Mouse (Mus musculus) forebrain, embryonic 12.5 days (tissue): ENCODE data around the gene 1700014D04Rik. TPM values are rescaled to one million over a fixed set of nuclear protein-coding genes. Genes with fewer than 3 reads are reported as not detected.
"Not testable (repeated sequence)": the region's sequence is repeated elsewhere in the genome, so short reads cannot be mapped to it uniquely, and the experiment has no call there.

Experiments used
- ATAC-seq: fragments of 200-750 bp; cut with Nextera tagmentation; 2 replicates; pipeline ENCODE4 v1.8.0; 2017; ENCODE audit warnings: moderate TSS enrichment; ENCODE audit not compliant: low FRiP score
- H3K27ac ChIP-seq: fragments of 300-500 bp; sonication (generic); 2 replicates; pipeline ENCODE4 v1.5.1; 2016; ENCODE audit warnings: mild to moderate bottlenecking
- H3K27me3 ChIP-seq: fragments of 300-500 bp; sonication (generic); 2 replicates; pipeline ENCODE4 v1.6.1; 2016; ENCODE audit warnings: mild to moderate bottlenecking
- H3K36me3 ChIP-seq: fragments of 300-500 bp; sonication (generic); replicated peaks from 2 replicates; pipeline ENCODE4 v1.6.1; 2016; ENCODE audit warnings: mild to moderate bottlenecking
- H3K4me1 ChIP-seq: fragments of 300-500 bp; sonication (generic); 2 replicates; pipeline ENCODE4 v1.6.1; 2016
- H3K4me2 ChIP-seq: fragments of 300-500 bp; sonication (generic); 2 replicates; pipeline ENCODE4 v1.6.1; 2016; ENCODE audit warnings: mild to moderate bottlenecking, moderate library complexity
- H3K4me3 ChIP-seq: fragments of 300-500 bp; sonication (generic); replicated peaks from 2 replicates; pipeline ENCODE4 v1.5.1; 2016; ENCODE audit warnings: mild to moderate bottlenecking
- H3K9ac ChIP-seq: fragments of 300-500 bp; sonication (generic); 2 replicates; pipeline ENCODE4 v1.6.1; 2016; ENCODE audit warnings: mild to moderate bottlenecking
- H3K9me3 ChIP-seq: fragments of 300-500 bp; sonication (generic); 2 replicates; pipeline ENCODE4 v1.6.1; 2016
- WGBS: fragments of 180-500 bp; shearing (Covaris S2); methylation state at CpG from one replicate; pipeline ENCODE4 v1.1.7; 2016; 5-methylcytosine and 5-hydroxymethylcytosine counted together
- polyA plus RNA-seq: library from polyadenylated mRNA; unstranded; fragments of >200 nt; fragmentation: Nextera tagmentation; extraction: Ambion mirVana; gene quantifications from 2 replicates; pipeline ENCODE4 v1.2.1, GENCODE M21; 2016

Gene 1700014D04Rik
- polyA plus RNA-seq, 1 experiment from 2014 or later = 0.05 TPM

DNA sequence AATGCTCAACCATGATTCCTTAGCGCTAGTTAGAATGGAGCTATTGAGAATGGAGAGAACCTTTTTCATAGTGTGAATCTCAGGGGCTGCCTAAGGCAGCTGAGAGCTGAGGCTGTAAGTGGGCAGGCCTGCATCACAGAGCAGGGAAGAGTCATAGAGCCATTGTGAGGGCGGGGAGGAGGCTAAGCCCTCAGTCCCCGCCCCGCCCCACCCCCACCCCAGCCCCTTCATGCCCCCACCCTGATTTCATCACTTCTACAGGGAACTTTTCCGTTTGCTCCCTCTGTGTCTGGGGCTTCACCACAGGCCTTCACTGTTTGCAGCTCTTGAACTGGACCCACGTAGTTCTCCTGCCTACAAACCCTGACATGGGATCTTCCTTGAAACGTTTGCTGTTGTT is 14.9 kb downstream of the 1700014D04Rik start, which contains the start of gene Spata31d1d:
TSS of gene Spata31d1d (minus strand) at position 101 of the 400 bp plus-strand sequence.
- 43% methylated on average over 7 of the region's 7 CpGs for WGBS
- Histone ChIP-seq H3K4me2 (no peak within 1 kb of the TSS), H3K36me3 (no peaks in the 10 kb centered on the region), H3K9me3 (no peaks in the 10 kb centered on the region), H3K27me3 (0 out of 2 replicates have a peak, but pooled peaks cover 5% of the 10 kb centered on the region), H3K27ac (no peak within 1 kb of the TSS), H3K4me3 (no peak within 1 kb of the TSS), H3K4me1 (no peaks in the 10 kb centered on the region), H3K9ac (no peak within 1 kb of the TSS)
- no peak for ATAC-seq

DNA sequence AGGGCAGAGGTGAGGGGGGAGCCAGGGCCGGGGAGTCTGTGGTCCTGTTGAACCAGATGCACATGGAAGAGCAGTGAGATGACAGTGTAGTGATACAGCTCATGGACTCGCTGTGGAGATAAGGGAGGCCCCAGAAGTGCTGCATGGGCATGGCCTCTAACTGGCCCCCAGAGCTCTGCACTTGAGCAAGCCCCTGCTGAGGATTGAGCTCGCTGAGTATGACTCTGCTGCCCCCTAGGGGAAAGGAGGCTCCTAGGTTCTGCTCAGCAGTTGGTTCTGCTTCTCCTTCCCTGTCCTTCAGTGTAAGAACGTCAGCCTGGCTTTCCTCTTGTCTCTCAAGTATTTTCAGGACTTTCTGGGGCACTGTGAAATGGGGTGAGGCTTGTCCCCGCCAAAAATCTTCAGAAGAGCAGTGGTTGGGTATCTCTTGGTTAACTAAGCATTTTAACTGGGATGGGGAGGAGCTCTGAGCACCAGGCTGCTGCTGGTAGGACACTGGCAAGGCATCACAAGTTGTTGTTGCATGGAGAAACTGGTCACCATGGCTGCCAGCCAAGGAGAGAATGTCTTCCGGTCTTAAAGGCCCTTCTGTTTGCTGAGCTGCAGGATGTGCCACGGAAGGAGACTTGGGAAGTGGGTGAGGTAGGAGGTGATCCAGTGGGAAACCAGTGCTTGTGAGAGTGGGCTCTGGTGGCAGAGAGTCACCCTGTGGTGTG is 18.0 kb downstream of the 1700014D04Rik start:
- 33% methylated on average over 7 of the region's 7 CpGs for WGBS
- ATAC-seq = peak; percentile 61
- H3K27ac ChIP-seq = no peak overlapping the region

DNA sequence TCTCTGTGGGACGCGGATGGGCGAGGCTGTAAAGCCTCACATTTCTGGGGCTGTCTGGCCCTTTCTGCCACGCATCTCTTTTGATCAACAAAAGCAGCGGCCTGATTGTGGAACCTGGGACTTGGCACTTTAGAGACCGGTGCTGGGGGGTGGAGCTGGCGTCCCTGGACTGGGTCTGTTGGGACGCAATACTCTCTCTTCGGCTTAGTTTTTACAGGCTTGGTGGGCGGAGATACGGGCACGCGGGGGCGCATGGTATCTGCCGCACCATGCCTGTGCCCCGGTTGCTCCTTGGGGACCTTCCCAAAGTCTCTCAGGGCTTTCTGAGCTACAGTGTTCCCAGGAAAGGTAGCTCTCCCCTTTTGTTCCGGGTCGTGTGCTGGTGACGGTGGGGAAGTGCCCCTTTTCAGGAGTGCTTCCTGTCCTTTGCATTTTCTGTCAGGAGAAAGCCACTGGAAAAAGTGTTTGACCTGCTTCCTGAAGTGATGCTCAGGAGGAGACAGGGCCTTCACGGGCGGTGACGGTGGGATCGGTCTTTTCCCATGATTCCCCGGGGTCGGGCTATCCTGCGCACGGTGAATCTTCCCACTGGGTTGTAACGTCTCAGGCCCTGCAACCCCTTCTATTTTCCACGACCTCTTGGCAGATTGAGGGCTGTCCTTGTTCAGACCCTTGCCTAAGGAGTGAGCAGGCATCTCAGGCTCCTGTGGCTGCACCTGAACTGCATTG is 20.2 kb downstream of the 1700014D04Rik start:
- peak overlapping the region; percentile 38 for H3K4me2 ChIP-seq
- H3K9me3 ChIP-seq = no peaks in the 10 kb centered on the region
- no peak overlapping the region for H3K4me3 ChIP-seq
- H3K9ac ChIP-seq = no peak overlapping the region
- ATAC-seq = no peak
- no peak overlapping the region for H3K27ac ChIP-seq
- H3K36me3 ChIP-seq = no peaks in the 10 kb centered on the region
- peaks cover 6% of the 10 kb centered on the region for H3K4me1 ChIP-seq
- 0 out of 2 replicates have a peak, but pooled peaks cover 13% of the 10 kb centered on the region for H3K27me3 ChIP-seq
- WGBS = 39% methylated on average over 29 of the region's 29 CpGs

More for the DNA sequence above, 18.0 kb downstream of the 1700014D04Rik start:
- no peak overlapping the region for H3K4me2 ChIP-seq
- peaks cover 6% of the 10 kb centered on the region for H3K4me1 ChIP-seq
- H3K27me3 ChIP-seq = 0 out of 2 replicates have a peak, but pooled peaks cover 13% of the 10 kb centered on the region
- no peaks in the 10 kb centered on the region for H3K9me3 ChIP-seq
- H3K4me3 ChIP-seq = no peak overlapping the region
- no peaks in the 10 kb centered on the region for H3K36me3 ChIP-seq
- no peak overlapping the region for H3K9ac ChIP-seq

DNA sequence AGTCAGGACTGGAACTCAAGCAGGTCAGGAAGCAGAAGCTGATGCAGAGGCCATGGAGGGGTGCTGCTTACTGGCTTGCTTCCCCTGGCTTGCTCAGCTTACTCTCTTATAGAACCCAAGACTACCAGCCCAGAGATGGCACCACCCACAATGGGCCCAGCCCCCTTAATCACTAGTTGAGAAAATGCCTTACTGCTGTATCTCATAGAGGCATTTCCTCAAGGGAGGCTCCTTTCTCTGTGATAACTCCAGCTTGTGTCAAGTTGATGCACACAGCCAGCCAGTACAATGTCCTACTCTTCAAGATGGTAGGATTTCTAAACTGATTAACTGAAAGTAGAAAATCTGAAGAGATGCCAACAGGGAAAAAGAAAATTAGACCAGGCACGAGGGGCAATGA is 24.5 kb downstream of the 1700014D04Rik start:
- H3K9ac ChIP-seq, H3K4me1 ChIP-seq, H3K36me3 ChIP-seq, H3K9me3 ChIP-seq, ATAC-seq, H3K4me2 ChIP-seq, H3K27me3 ChIP-seq, H3K4me3 ChIP-seq, H3K27ac ChIP-seq: not testable (repeated sequence)
- 66% methylated on average over 1 of the region's 1 CpGs for WGBS

DNA sequence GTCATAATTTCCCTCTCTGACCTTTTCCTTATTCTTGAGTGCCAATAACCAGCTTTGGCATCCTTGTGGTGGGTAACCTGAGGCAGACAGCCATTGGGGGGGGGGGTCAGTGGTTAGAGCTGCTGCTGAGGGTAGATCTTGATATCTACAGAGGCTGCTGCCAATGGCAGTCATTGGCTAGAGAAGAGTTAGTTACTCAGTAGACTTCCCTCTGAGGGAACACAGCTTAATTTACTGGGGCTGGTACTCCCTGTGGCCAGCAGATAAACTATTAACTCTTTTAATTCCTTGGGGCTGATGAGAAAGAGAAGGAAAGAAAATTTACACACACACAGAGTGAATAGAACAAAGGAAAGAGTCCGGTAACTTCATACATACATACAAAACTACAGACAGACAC is 27.1 kb downstream of the 1700014D04Rik start:
- Histone ChIP-seq H3K9me3 (no peaks in the 10 kb centered on the region), H3K9ac (no peak overlapping the region), H3K4me3 (no peak overlapping the region), H3K4me1 (0 out of 2 replicates have a peak, but pooled peaks cover 3% of the 10 kb centered on the region), H3K36me3 (no peaks in the 10 kb centered on the region), H3K27ac (no peak overlapping the region), H3K27me3 (0 out of 2 replicates have a peak, but pooled peaks cover 5% of the 10 kb centered on the region), H3K4me2 (no peak overlapping the region)
- no peak for ATAC-seq
- WGBS = 83% methylated on average over 1 of the region's 1 CpGs

DNA sequence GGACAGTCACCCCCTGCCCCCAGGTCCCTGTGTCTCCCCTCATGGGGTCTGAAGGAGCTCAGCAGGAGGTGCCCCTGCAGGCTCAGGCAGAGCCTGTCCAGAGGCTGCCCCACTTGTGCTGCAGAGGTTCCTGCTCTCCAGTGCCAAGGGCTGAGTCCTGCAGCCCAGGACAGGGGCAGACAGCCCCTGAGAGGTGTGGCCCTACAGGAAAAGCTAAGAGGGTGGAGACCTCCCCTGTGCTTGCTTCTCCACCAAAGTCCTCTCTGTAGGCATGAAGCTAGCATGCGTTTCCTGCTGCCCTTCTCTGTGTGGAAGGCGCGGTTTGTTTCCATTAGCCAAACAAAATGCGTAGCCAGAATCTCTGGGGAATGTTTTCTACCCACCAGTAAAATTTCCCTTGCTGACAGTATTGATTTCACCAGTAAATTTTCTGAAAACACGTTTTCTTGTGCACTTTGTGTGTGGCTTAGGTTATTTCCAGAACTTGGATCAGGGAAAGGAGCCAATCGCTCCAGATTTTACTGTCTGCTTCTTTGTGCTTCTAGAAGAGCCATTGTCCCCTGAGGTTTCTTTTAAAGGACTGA is 27.6 kb downstream of the 1700014D04Rik start:
- ATAC-seq, H3K36me3 ChIP-seq, H3K9me3 ChIP-seq, H3K27ac ChIP-seq, H3K4me2 ChIP-seq, H3K9ac ChIP-seq, H3K4me1 ChIP-seq, H3K27me3 ChIP-seq, H3K4me3 ChIP-seq: not testable (repeated sequence)
- 47% methylated on average over 6 of the region's 6 CpGs for WGBS

DNA sequence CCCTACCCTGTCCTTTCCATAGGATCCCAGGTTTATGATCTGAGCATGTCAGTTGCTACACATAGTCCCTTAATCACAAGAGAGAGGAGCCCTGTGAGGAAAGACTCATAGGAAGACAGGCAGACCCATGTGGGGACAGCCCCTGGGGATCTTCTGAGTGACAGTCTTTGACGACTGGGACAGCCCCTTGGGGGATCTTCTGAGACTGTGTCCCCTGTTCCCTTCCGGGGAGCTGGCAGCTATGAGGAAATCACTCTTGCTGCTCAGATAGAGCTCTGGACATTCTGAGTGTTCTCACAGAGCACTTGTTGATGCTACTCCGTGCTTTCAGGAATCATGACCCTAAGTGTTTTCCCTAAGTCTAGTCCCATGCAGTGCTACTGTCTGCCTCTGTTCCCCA is 32.8 kb downstream of the 1700014D04Rik start:
- Histone ChIP-seq H3K27ac (no peak overlapping the region), H3K36me3 (no peaks in the 10 kb centered on the region), H3K9me3 (no peaks in the 10 kb centered on the region), H3K9ac (no peak overlapping the region), H3K27me3 (0 out of 2 replicates have a peak, but pooled peaks cover 5% of the 10 kb centered on the region), H3K4me2 (no peak overlapping the region), H3K4me3 (no peak overlapping the region), H3K4me1 (no peaks in the 10 kb centered on the region)
- 50% methylated on average over 3 of the region's 3 CpGs for WGBS
- no peak for ATAC-seq

DNA sequence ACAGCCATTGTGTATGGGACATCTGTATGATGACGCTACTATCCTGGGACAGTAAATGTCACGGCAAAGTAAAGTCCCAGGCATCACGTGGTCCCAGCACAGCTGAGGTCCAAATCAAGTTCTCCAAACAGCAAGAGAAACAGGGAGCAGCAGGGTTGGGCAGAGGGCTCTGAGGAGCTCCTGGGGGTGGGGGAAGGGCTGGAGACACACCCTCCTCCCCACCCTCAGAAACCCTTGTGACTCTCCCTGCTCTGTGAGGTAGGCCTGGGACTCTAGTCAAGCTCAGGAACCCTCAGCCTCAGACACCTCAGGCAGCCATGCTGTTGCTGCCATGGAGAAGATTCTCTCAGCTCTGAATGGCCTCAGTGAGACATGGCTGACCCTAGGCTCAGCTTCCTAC is 34.6 kb downstream of the 1700014D04Rik start, which contains the start of gene Spata31d1b:
TSS of gene Spata31d1b (plus strand) at position 301 of the 400 bp plus-strand sequence.
- WGBS = 73% methylated on average over 3 of the region's 3 CpGs

DNA sequence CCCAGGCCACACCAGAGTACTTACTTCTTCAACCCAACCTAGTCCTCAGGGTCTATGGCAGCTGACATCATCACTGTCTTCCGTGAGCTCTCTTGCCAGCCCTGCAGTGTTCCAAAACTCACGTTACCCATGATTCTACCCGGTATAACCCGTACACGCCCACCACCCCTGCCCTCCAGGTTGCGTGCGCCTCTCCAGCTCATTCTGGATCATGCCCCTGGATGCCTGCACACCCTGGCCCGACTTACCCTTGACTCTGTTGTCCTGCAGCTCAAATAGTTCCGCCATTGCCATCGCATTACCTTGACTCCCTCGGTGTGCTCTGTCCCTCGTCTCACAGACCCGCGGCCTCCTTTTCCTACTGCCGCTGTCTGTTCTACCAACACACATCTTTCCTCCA is 36.3 kb downstream of the 1700014D04Rik start, which contains the start of gene Spata31d1a:
TSS of gene Spata31d1a (minus strand) at position 101 of the 400 bp plus-strand sequence.
- no peaks in the 10 kb centered on the region for H3K9me3 ChIP-seq
- H3K27me3 ChIP-seq = no peaks in the 10 kb centered on the region
- no peaks in the 10 kb centered on the region for H3K4me1 ChIP-seq
- no peak within 1 kb of the TSS for H3K9ac ChIP-seq
- H3K4me3 ChIP-seq = no peak within 1 kb of the TSS
- H3K36me3 ChIP-seq = no peaks in the 10 kb centered on the region
- 92% methylated on average over 15 of the region's 15 CpGs for WGBS
- H3K4me2 ChIP-seq = no peak within 1 kb of the TSS
- ATAC-seq = no peak
- H3K27ac ChIP-seq = no peak within 1 kb of the TSS

More for the DNA sequence above, 34.6 kb downstream of the 1700014D04Rik start, which contains the start of gene Spata31d1b:
- H3K9ac ChIP-seq, H3K9me3 ChIP-seq, H3K27me3 ChIP-seq, H3K4me2 ChIP-seq, H3K36me3 ChIP-seq, H3K4me3 ChIP-seq, ATAC-seq, H3K4me1 ChIP-seq, H3K27ac ChIP-seq: not testable (repeated sequence)

DNA sequence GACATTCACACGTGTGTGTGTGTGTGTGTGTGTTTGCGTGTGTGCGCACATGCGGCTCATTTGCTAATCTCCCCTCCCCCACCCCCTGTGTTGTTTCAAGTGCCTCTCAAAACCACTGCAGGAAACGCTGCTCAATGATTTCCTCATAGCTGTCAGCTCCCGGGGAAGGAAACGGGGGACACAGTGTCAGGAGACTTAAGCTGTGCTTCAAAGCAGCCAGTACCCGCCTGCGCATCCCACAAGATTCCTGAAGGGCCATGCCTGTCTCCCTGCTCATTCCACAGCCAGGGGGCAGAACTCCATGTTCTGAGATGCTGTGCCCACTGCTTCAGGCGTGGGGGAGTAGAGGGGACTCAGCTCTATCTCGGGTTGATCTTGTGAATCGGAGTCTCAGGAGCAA is 42.0 kb downstream of the 1700014D04Rik start:
- H3K27me3 ChIP-seq = no peaks in the 10 kb centered on the region; the same call in 1 of the 2 replicates
- H3K4me2 ChIP-seq = no peak overlapping the region
- H3K9ac ChIP-seq = no peak overlapping the region
- no peaks in the 10 kb centered on the region for H3K36me3 ChIP-seq
- peaks cover 6% of the 10 kb centered on the region; the same call in 1 of the 2 replicates for H3K4me1 ChIP-seq
- 56% methylated on average over 12 of the region's 12 CpGs for WGBS
- ATAC-seq = 0 out of 2 replicates have a peak, but pooled peaks have one; percentile 17
- H3K9me3 ChIP-seq = no peaks in the 10 kb centered on the region
- no peak overlapping the region for H3K4me3 ChIP-seq
- H3K27ac ChIP-seq = no peak overlapping the region

DNA sequence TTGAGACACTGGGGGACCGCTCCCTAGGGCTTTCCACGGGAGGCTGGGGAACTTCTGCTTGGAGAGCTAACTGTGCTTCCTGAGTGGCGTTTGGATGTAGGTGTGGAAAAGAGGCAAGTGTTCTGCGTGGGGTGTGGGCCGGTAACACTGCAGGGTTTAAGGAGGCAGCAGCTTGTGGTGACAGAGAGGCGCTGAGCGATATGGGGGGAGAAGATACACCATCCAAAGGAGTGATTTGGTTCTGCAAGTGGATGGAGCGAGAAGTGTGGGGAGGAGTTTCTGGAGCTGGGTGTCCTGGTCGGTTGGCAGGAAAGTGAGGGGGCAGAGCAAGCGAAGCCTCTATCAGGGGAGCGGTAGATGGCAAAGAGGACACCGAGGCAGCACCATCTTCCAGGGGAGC is 43.0 kb downstream of the 1700014D04Rik start:
- H3K27ac ChIP-seq = no peak overlapping the region
- no peaks in the 10 kb centered on the region for H3K36me3 ChIP-seq
- ATAC-seq = no peak

DNA sequence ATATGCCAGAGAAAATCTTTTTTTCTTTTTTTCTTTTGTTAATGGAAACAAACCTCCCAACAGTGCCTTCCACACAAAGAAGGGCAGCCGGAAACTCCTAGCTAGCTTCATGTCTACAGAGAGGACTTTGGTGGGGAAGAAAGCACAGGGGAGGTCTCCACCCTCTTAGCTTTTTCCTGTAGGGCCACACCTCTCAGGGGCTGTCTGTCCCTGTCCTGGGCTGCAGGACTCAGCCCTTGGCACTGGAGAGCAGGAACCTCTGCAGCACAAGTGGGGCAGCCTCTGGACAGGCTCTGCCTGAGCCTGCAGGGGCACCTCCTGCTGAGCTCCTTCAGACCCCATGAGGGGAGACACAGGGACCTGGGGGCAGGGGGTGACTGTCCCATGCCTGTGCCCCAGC is 46.4 kb downstream of the 1700014D04Rik start:
- H3K36me3 ChIP-seq, H3K27ac ChIP-seq, ATAC-seq, H3K9ac ChIP-seq, H3K4me3 ChIP-seq, H3K4me1 ChIP-seq, H3K9me3 ChIP-seq, H3K4me2 ChIP-seq, H3K27me3 ChIP-seq: not testable (repeated sequence)
- 75% methylated on average over 1 of the region's 1 CpGs for WGBS

More for the DNA sequence above, 43.0 kb downstream of the 1700014D04Rik start:
- H3K4me3 ChIP-seq = no peak overlapping the region
- peaks cover 6% of the 10 kb centered on the region; the same call in 1 of the 2 replicates for H3K4me1 ChIP-seq
- H3K9ac ChIP-seq = no peak overlapping the region
- 91% methylated on average over 12 of the region's 12 CpGs for WGBS
- no peaks in the 10 kb centered on the region; the same call in 1 of the 2 replicates for H3K27me3 ChIP-seq
- no peak overlapping the region for H3K4me2 ChIP-seq
- no peaks in the 10 kb centered on the region for H3K9me3 ChIP-seq
